Mouse (Mus musculus) liver, embryonic 14.5 days (tissue): ENCODE data around the gene Ap1g1.

Experiments
- CTCF ChIP-seq: IDR thresholded peaks from 2 replicates; pipeline ENCODE4 v1.5.1; 2016; ENCODE audit warnings: antibody characterized with exemption, low read depth, control low read depth
- EP300 ChIP-seq: IDR thresholded peaks from 2 replicates; pipeline ENCODE4 v1.6.1; 2016; ENCODE audit warnings: antibody characterized with exemption, low read depth

DNA sequence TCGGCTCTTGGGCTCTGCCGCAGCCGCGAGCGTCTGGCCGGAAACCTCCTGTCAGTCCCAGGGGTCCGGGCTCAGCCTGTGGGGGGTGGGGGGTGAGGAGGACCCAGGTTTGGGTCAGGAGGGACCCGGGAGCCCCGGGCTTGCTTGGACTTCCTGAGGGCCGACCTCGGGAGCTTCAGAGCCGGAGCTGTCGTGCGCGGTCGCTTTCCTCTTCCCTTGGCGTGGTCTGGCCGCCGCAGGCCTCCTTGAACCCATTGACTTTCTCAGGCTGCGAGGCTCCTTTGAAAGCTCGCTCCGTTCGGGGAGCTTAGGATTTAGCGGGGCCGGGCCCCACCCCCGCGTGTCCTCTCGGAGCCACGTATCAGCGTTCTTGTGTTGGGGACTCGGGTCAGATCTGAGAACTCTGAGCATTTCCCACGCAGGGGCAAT, 653 bp downstream of the Ap1g1 start:
- no peak for TF ChIP-seq CTCF
- no peak for TF ChIP-seq EP300
